Mouse (Mus musculus) bone marrow macrophage, adult 2 months (primary cell): Measurements from ENCODE around the gene Olfr1370.
"Not testable (repeated sequence)": the region's sequence is repeated elsewhere in the genome, so short reads cannot be mapped to it uniquely, and the experiment has no call there.

Source experiments
- CTCF ChIP-seq: IDR thresholded peaks from 2 replicates; pipeline ENCODE4 v1.5.1; 2012; ENCODE audit warnings: low read depth, mild to moderate bottlenecking, low read length, moderate library complexity
- POLR2A ChIP-seq: IDR thresholded peaks from 2 replicates; pipeline ENCODE4 v1.6.1; 2012; ENCODE audit warnings: mild to moderate bottlenecking, low read depth, low read length, borderline replicate concordance

DNA sequence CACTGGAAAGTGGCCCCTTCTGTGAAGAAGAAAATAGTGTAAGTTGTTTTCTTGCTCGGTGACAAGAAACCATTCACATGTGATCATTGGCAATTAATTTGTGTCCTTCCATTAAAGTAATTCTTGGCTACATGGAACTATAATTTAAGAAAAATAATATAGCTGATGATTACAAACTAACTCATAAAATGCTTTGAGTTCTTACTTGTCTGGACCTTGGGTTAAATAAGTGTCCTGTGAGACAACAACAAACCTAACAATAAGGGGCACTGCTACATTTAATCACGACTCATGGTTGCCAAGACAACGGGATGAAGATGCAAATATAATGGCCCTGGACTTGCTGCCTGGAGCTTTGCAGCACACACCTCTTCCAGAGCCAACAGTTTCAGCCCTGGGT lies 36.4 kb upstream of the Olfr1370 start, which contains the start of gene Olfr1369-ps1:
- not testable (repeated sequence) for TF ChIP-seq POLR2A, CTCF
